Mouse (Mus musculus): ENCODE measurements at regions not wholly inside any gene's neighbourhood (a gene's known extent, or its start where the extent isn't known, plus 50 kb on each side); places are given as distances from the start of the nearest gene placed in this dataset.

DNA sequence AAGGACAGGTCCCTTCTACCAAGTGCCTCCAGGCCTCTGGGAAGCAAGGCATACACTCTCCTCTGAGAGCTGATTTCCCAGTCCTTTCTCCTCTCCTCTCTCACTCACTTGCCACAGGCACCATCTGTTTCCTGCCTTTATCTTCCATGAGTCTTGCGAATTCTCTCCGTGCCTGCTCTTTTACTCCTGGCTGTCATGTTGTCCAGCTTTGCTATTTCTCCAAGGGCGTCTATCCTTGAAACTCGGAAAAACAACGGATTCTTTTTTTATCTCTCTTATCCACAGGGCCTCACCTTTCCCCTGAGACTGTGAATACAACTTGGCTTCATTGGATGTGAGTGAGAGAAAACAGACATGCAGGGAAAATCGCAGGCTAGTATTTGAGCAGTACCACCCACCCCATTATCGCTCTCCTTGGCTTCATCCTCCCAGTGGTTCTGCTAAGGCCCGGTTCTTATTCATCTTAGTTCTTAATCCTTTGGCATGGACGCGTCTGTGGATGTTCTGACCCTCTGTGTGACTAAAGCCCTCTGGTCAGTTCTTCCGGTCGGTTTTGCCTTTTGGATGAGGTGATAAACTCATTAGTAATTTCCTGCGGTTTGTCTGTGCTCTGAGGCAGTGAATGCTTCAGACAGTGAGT, 159.4 kb downstream of the Rap2a start:
- TF ChIP-seq CTCF (IDR thresholded peaks at IDR 0.05; ENCODE audit: low read depth, low read length) (no peak), POLR2A (IDR thresholded peaks at IDR 0.05; ENCODE audit: extremely low read depth, insufficient read depth, low read length) (no peak)

Data from liver, adult 2 months (tissue).